Mouse (Mus musculus) central nervous system, embryonic 18 days (tissue): ENCODE measurements around the gene 9230102O04Rik. TPM values are rescaled to one million over a fixed set of nuclear protein-coding genes. Genes with fewer than 3 reads are reported as not detected.

ENCODE experiments used
- polyA plus RNA-seq: library from polyadenylated mRNA; depleted of rRNA; stranded (reverse); fragments of >200 nt; gene quantifications from 2 replicates; pipeline ENCODE4 v1.2.3, GENCODE M21; 2012; rRNA removed

9230102O04Rik gene
- polyA plus RNA-seq, result 0.60 and 0.95 TPM in 2 replicates

DNA sequence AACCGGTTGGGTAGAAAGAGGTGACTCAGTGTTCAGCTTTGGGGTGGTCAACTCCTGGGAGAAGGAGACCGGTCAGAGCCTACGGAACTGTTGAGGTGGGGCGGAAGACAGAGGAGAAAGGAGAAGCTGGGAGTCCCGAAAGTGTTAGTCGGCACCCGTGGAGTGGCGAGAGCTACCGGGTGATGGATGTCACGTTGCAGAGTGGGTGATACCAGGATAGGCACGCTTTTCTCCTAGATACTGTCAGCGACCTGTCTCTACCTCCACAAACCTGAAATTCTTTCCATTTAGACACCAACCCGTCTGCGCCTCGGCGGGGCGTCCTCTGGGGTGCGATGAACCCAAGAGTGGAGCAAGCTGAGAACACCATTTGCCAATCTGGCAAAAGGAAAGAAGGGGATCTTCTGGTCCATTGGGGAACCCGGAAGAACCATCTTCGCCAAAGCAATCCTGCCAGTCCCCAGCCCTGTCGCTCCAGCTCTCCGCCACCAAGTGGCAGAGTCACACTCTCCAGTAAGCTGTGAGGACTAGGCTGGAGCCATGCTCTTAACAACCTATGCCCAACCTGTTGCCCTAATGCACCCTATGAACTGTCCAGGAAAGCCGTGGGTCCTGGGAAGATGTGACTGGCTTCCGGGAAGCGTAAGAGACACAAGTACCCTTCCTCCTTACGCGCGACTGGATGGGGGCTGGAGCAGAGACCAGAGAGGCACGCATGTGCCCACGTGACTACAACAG lies at the start of gene 9230102O04Rik:
9230102O04Rik (minus strand) TSS at position 628 of the 738 bp plus-strand sequence.

DNA sequence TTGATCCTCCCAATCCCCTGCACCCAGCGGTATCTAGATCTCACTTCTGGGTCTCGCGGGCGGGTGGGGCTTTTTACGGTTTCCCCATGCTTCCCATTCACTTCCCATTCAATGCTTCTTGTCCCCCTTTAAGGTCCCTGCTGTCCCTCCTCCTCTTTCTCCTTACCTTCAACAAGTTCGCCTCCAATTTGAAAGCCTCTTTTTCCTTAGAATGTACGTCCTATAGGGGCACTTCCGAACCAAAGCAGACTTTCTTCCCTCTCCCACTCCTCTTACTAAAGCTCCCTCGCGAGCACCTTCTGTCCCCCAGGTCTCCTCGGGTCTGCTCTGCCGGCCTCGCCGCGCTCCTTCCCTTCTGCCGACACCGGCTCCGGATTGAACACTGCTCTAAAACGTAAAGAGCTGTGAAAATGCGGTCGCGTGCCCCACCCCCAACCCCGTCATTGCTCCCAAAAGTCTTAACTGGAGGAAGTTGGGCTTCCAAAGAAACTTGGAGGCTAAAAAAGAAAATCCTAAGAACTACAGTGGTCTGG lies 377 bp upstream of the 9230102O04Rik start, which contains the start of gene Gata3:
Gata3 (minus strand) TSS at position 384 of the 533 bp plus-strand sequence.

DNA sequence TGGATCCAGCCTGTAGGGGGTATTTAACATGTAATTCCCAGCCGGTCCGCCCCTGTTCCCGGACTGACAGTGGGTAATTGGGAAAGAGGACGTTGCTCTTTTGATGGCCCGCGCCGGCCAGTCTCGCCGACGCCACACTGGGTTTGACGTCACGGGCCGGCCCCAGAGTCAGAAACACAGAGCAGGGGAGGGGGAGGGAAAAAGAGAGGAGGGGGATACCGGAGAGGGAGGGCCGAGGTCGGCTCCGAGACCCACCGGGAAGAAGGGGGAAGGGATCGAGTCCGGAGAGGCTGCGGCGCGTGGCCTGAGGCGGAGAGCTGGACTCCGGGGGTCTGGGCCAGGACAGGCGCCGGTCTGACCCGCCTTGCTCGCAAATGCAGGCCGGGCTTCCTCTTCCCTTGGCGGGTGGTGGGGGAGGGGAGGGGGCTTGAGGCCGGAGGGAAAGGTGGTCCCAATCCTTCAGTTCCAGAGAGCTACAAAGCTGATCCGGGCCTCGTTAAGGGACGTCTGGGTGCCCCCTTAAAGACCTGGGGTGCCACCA lies 8.2 kb downstream of the 9230102O04Rik start, which contains the start of gene 4930412O13Rik:
4930412O13Rik (plus strand) TSS at position 202 of the 541 bp plus-strand sequence.

Other genes with a start within 250 kb of the 9230102O04Rik start
- 0.67 and 0.74 TPM in 2 replicates for gene 4930412O13Rik, start 8.3 kb downstream of the 9230102O04Rik start, polyA plus RNA-seq
- 5.2 and 5.4 TPM in 2 replicates for gene Gata3, start 494 bp upstream of the 9230102O04Rik start, polyA plus RNA-seq
- 6.7 and 8.5 TPM in 2 replicates for gene Taf3, start 159.1 kb upstream of the 9230102O04Rik start, polyA plus RNA-seq
- gene Atp5c1, start 191.0 kb upstream of the 9230102O04Rik start, polyA plus RNA-seq, result 352 and 395 TPM in 2 replicates
- gene Kin, start 191.1 kb upstream of the 9230102O04Rik start, polyA plus RNA-seq, result 17.7 and 18.8 TPM in 2 replicates
- gene Itih2, start 241.9 kb upstream of the 9230102O04Rik start, polyA plus RNA-seq, result 2.8 and 3.1 TPM in 2 replicates